Mouse (Mus musculus): ENCODE data around the gene Rnf214. TPM values are rescaled to one million over a fixed set of nuclear protein-coding genes. Genes with fewer than 3 reads are reported as not detected.

The Rnf214 gene
- polyA plus RNA-seq, 1 experiment: 23.1 TPM

- 0 out of 2 replicates have a peak, but pooled peaks cover 2% of the 10 kb centered on the region for H3K4me1 ChIP-seq (replicated peaks; ENCODE audit: control insufficient read depth, insufficient read depth, low read length)
- no peak overlapping the region for H3K27ac ChIP-seq (ENCODE audit: control insufficient read depth, insufficient read depth, low read length)
- TF ChIP-seq CTCF (IDR thresholded peaks at IDR 0.05; ENCODE audit: borderline replicate concordance, control insufficient read depth, extremely low read depth, insufficient read depth, low read length, poor library complexity) (no peak), POLR2A (IDR thresholded peaks at IDR 0.05; ENCODE audit: control insufficient read depth, extremely low read depth, insufficient read depth, low read length, poor library complexity) (no peak)
- WGBS: 52% methylated on average over 10 of the region's 10 CpGs
- H3K36me3 ChIP-seq (ENCODE audit: control insufficient read depth, insufficient read depth, low read length): no peaks in the 10 kb centered on the region
- H3K4me3 ChIP-seq (ENCODE audit: control insufficient read depth, insufficient read depth, low read length): no peak overlapping the region
- no peaks in the 10 kb centered on the region for H3K27me3 ChIP-seq (ENCODE audit: control insufficient read depth, insufficient read depth, low read length)
- DNase-seq: peak; percentile 80
Observed at GRCm38 (mm10) chr9:45829107-45829506, 77.6 kb downstream of the Rnf214 start.

- Histone ChIP-seq H3K27ac (ENCODE audit: control insufficient read depth, insufficient read depth, low read length) (no peak within 1 kb of the TSS), H3K4me1 (replicated peaks; ENCODE audit: control insufficient read depth, insufficient read depth, low read length) (0 out of 2 replicates have a peak, but pooled peaks cover 2% of the 10 kb centered on the region), H3K36me3 (ENCODE audit: control insufficient read depth, insufficient read depth, low read length) (no peaks in the 10 kb centered on the region), H3K4me3 (ENCODE audit: control insufficient read depth, insufficient read depth, low read length) (peak within 1 kb of the TSS; percentile 86), H3K27me3 (ENCODE audit: control insufficient read depth, insufficient read depth, low read length) (no peaks in the 10 kb centered on the region)
- WGBS: under 1% methylated on average over 31 of the region's 31 CpGs
- peak; percentile 88 for DNase-seq
- TF ChIP-seq POLR2A (IDR thresholded peaks at IDR 0.05; ENCODE audit: control insufficient read depth, extremely low read depth, insufficient read depth, low read length, poor library complexity) (peak; percentile 36; the same call in 1 of the 2 replicates), CTCF (IDR thresholded peaks at IDR 0.05; ENCODE audit: borderline replicate concordance, control insufficient read depth, extremely low read depth, insufficient read depth, low read length, poor library complexity) (0 out of 2 replicates have a peak, but pooled peaks have one; percentile 13)
Observed at GRCm38 (mm10) chr9:45828291-45828963, 78.3 kb downstream of the Rnf214 start, which contains the start of gene Cep164. Gene Cep164 (minus strand): TSS chr9:45828691.

GRCm38 (mm10) chr9:45827663-45828290 lies 78.9 kb downstream of the Rnf214 start:
- Histone ChIP-seq H3K4me1 (replicated peaks; ENCODE audit: control insufficient read depth, insufficient read depth, low read length) (0 out of 2 replicates have a peak, but pooled peaks cover 2% of the 10 kb centered on the region), H3K27me3 (ENCODE audit: control insufficient read depth, insufficient read depth, low read length) (no peaks in the 10 kb centered on the region), H3K4me3 (ENCODE audit: control insufficient read depth, insufficient read depth, low read length) (peak overlapping the region; percentile 86), H3K27ac (ENCODE audit: control insufficient read depth, insufficient read depth, low read length) (no peak overlapping the region), H3K36me3 (ENCODE audit: control insufficient read depth, insufficient read depth, low read length) (no peaks in the 10 kb centered on the region)
- no peak for DNase-seq
- 16% methylated on average over 23 of the region's 23 CpGs for WGBS
- TF ChIP-seq POLR2A (IDR thresholded peaks at IDR 0.05; ENCODE audit: control insufficient read depth, extremely low read depth, insufficient read depth, low read length, poor library complexity): no peak
- TF ChIP-seq CTCF (IDR thresholded peaks at IDR 0.05; ENCODE audit: borderline replicate concordance, control insufficient read depth, extremely low read depth, insufficient read depth, low read length, poor library complexity): no peak

- TF ChIP-seq POLR2A (IDR thresholded peaks at IDR 0.05; ENCODE audit: control insufficient read depth, extremely low read depth, insufficient read depth, low read length, poor library complexity): no peak
- TF ChIP-seq CTCF (IDR thresholded peaks at IDR 0.05; ENCODE audit: borderline replicate concordance, control insufficient read depth, extremely low read depth, insufficient read depth, low read length, poor library complexity): no peak
- DNase-seq: no peak
- Histone ChIP-seq H3K4me1 (replicated peaks; ENCODE audit: control insufficient read depth, insufficient read depth, low read length) (peaks cover 6% of the 10 kb centered on the region), H3K27ac (ENCODE audit: control insufficient read depth, insufficient read depth, low read length) (no peak overlapping the region), H3K27me3 (ENCODE audit: control insufficient read depth, insufficient read depth, low read length) (no peaks in the 10 kb centered on the region), H3K4me3 (ENCODE audit: control insufficient read depth, insufficient read depth, low read length) (no peak overlapping the region), H3K36me3 (ENCODE audit: control insufficient read depth, insufficient read depth, low read length) (no peaks in the 10 kb centered on the region)
- WGBS: 24% methylated on average over 9 of the region's 9 CpGs
Observed at GRCm38 (mm10) chr9:45818406-45819011, 88.2 kb downstream of the Rnf214 start.

- WGBS: 54% methylated on average over 10 of the region's 10 CpGs
- no peak for DNase-seq
- TF ChIP-seq CTCF (IDR thresholded peaks at IDR 0.05; ENCODE audit: borderline replicate concordance, control insufficient read depth, extremely low read depth, insufficient read depth, low read length, poor library complexity): no peak
- no peak for TF ChIP-seq POLR2A (IDR thresholded peaks at IDR 0.05; ENCODE audit: control insufficient read depth, extremely low read depth, insufficient read depth, low read length, poor library complexity)
- H3K4me3 ChIP-seq (ENCODE audit: control insufficient read depth, insufficient read depth, low read length): no peak overlapping the region
- no peaks in the 10 kb centered on the region for H3K36me3 ChIP-seq (ENCODE audit: control insufficient read depth, insufficient read depth, low read length)
- no peak overlapping the region for H3K27ac ChIP-seq (ENCODE audit: control insufficient read depth, insufficient read depth, low read length)
- H3K4me1 ChIP-seq (replicated peaks; ENCODE audit: control insufficient read depth, insufficient read depth, low read length): peaks cover 6% of the 10 kb centered on the region
- H3K27me3 ChIP-seq (ENCODE audit: control insufficient read depth, insufficient read depth, low read length): no peaks in the 10 kb centered on the region
Observed at GRCm38 (mm10) chr9:45815525-45815924, 91.2 kb downstream of the Rnf214 start.

GRCm38 (mm10) chr9:45815113-45815512 lies 91.6 kb downstream of the Rnf214 start:
- TF ChIP-seq POLR2A (IDR thresholded peaks at IDR 0.05; ENCODE audit: control insufficient read depth, extremely low read depth, insufficient read depth, low read length, poor library complexity) (no peak), CTCF (IDR thresholded peaks at IDR 0.05; ENCODE audit: borderline replicate concordance, control insufficient read depth, extremely low read depth, insufficient read depth, low read length, poor library complexity) (no peak)
- Histone ChIP-seq H3K4me1 (replicated peaks; ENCODE audit: control insufficient read depth, insufficient read depth, low read length) (peaks cover 6% of the 10 kb centered on the region), H3K36me3 (ENCODE audit: control insufficient read depth, insufficient read depth, low read length) (no peaks in the 10 kb centered on the region), H3K27me3 (ENCODE audit: control insufficient read depth, insufficient read depth, low read length) (no peaks in the 10 kb centered on the region), H3K4me3 (ENCODE audit: control insufficient read depth, insufficient read depth, low read length) (no peak overlapping the region), H3K27ac (ENCODE audit: control insufficient read depth, insufficient read depth, low read length) (no peak overlapping the region)
- WGBS: 85% methylated on average over 9 of the region's 9 CpGs
- no peak for DNase-seq

Other genes with a start within 250 kb of the Rnf214 start
- 32.0 and 35.9 TPM in 2 replicates for gene Cep164, start 78.2 kb downstream of the Rnf214 start, polyA plus RNA-seq (2012; rRNA removed)
- gene Bace1, start 68.3 kb downstream of the Rnf214 start, polyA plus RNA-seq (2012; rRNA removed): 7.7 and 10.1 TPM in 2 replicates
- 72.8 and 85.1 TPM in 2 replicates for gene Pcsk7, start 414 bp downstream of the Rnf214 start, polyA plus RNA-seq (2012; rRNA removed)
- 66.3 and 69.5 TPM in 2 replicates for gene Tagln, start 29.1 kb upstream of the Rnf214 start, polyA plus RNA-seq (2012; rRNA removed)
- 504 and 614 TPM in 2 replicates for gene Sidt2, start 48.3 kb upstream of the Rnf214 start, polyA plus RNA-seq (2012; rRNA removed)
- gene Pafah1b2, start 105.8 kb upstream of the Rnf214 start, polyA plus RNA-seq (2012; rRNA removed): 24.4 and 27.3 TPM in 2 replicates
- 28.5 and 29.4 TPM in 2 replicates for gene Sik3, start 105.9 kb upstream of the Rnf214 start, polyA plus RNA-seq (2012; rRNA removed)